Mouse (Mus musculus) ES-CJ7 (cell line): ENCODE measurements around the gene Tesc.
A peak's percentile ranks its signal among the peaks of the same experiment; 100 is the strongest.

ENCODE experiments used
- DNase-seq: peaks from one replicate; pipeline ENCODE4 v3.0.0; 2011; ENCODE audit warnings: low read depth, low spot score

Gene Tesc

DNA sequence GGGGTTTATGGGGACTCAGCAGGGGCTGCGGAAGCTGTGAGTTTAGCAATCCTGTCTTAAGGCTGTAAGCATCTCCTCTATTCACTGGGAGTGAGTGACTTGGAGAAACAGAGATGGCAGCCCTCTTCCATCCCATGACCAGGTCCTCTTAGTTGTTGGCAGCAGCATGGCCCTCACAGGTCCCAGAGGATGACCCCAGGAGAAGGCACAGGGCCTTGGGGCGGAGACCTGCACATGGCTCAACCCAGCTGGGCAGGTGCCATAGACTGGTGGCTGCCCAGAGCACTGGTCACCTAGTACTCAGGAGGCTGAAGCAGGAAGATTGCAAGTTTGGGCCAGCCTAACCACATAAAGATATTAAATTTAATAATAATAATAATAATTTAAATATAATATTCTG is 11.9 kb upstream of the Tesc start:
- DNase-seq, result no peak

DNA sequence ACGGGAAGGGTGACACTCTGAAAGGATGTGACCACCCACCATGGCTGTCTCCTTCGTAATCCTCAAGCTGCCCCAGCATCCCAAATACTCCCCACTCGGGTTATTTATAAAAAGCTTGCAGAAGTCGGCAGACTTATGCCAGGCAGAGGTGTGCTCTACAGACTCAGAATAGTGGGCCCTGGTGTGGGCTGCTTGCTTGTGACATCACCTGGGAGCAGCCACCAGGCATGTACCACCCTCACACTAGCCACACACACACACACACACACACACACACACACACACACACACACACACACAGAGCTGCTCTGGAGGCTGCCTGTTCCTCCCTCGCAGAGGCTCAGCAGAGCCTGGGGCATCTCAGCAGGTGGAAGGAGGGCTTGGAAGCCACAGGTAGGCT is 10.0 kb upstream of the Tesc start:
- DNase-seq, result no peak

DNA sequence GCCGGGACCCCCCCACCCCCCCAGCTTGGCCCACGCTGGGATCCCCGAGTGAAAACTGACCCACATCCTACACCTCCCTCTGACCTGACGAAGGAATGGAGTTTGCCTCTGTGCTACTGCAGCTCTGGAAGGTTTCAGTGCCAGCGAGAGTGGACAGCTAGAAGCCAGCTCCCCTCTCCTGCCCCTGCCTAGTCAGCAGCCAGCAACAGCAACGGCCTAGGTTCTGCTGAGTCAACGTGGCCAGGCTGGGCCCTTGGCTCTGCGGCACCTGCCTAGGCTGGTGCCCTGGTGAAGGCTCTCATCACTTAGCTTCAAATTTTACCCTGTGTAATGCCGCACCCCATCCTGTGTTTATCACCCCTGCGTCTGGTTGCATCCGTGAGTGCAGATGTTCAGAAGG is 7.6 kb upstream of the Tesc start:
- no peak for DNase-seq

DNA sequence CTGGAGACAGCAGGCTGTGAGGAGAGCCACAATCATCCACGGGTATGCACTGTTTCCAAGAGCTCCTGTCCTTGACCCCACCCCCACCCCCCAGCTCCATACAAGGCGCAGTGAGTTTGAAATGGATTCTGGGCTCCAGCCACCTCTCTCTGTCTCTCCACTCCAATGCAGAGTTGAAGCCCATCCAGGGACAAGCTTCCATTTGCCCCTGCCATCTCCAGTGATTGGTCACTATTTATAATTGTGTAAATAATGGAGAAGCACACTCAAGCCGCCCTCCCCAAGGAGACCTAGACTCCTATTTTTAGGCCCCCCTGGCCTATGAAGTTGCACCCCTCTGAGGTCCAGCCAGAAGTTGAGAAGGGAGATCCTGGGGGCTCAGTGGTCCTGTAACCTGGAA is 4.5 kb upstream of the Tesc start:
- DNase-seq, result no peak

GRCm38 (mm10) chr5:118025880-118026279 is 1.7 kb upstream of the Tesc start:
- DNase-seq, result no peak

GRCm38 (mm10) chr5:118026343-118026742 is 1.2 kb upstream of the Tesc start:
- peak; percentile 20 for DNase-seq

- DNase-seq, result no peak
Observed at GRCm38 (mm10) chr5:118027101-118027697, 344 bp upstream of the Tesc start.

DNA sequence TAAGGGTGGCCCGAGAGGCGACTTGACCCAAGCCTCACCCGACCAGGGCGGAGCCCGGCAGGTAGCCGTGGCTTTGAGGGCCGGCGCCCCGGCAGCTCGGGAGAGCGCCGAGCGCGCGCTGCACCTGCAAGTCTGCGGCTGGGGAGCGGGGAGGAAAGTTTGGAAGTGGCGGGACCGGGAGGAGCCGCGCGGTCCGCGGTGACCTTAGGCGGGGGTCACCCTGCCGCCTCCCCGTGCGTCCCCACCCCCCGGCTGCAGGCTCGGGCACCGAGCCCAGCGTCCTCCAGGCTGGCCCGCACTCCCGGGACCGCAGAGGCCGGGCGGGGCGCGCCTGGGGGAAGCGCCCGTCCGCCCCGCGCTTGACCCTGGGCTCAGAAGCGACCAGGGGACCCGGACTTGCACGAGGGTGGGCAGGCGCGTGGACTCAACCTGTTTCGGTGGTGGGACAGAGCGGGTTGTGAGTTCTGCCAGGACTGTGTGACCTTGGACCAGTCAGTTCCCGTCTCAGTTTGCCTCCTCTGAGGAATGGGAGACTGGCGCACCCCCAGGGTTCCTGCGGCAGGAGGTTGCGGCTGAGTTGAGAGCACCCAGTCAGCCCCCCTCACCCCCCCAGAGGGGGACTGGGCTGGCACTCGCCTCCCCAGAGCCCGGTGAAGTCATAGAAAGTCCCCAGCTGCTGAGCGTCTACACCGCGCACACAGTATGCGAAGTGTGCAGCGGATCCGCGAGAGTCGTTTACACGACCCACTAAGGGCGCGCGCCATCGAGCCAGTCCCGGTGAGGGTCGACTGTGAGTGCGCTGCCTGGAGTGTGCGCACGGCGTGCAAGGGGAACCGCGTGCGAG is 870 bp downstream of the Tesc start:
- DNase-seq, result peak; percentile 25

- no peak for DNase-seq
Observed at GRCm38 (mm10) chr5:118029035-118029408, 1.5 kb downstream of the Tesc start.

DNA sequence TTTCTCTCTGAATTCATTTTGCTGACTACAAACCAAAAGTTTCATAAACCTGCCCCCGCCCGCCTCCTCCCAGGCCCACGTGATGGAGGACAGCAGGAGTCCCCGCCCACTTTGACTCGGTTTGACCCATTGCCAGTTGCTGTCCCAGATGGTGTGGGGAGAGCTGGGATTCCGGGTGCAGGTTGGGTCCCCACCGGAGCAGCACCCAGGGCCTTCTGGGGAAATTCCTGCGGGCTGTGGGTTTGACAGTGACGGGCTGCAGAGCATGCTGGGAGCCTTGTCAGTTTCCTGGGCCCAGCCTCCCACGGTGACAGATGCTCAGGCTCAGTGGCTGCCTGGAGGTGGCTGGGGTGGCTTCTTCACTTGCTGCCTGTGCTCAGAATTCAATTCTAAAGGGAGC is 1.9 kb downstream of the Tesc start:
- DNase-seq, result peak; percentile 20

DNA sequence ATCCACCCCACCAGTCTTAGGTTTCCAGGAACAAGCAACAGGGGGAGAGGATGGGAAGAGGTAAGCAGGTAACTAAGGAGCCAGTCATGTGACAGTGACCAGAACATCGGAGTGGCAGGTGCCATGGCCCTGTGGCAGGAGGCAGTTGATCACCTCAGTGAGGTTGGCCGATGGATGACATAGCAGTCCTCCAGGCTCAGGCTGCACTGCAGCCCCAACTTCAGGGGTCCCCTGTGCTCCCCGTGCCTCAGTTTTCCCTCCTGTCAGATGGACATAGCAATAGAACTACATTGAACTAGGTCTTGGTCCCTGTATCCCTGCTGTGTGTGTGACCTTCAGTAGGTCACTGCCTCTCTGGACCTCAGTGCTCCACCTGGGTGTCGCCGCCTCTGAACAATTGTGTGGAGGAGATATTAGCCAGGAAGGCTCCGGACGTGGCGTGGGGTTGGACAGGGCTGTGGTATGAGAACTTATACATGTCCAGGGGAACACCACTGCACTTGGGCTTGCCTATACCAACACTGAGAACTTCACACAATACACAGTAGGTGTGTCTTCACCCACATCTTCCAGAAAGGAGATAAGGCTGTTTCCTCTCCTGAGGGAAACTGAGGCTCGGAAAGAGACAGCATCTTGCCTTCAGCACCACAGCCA is 2.6 kb downstream of the Tesc start:
- no peak for DNase-seq

DNA sequence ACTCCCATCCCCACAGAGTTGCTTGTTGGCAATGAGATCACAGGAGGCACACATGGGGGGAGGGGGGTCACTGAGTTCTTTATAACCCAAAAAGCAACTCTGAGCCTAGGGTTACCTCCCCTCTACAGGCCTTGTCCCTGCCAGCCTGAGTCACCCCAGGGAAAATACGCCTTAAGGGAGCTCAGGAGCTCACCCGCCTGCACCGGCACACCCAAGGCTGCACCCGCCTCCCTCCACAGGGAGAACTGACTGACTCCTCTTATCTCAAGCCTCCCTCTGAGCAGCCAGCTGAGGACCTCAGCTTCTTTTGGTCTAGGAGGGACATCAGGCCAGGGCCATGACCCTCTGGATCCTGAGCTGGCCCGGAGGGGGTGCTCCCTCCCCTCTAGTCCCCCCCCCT is 3.5 kb downstream of the Tesc start:
- DNase-seq, result no peak

DNA sequence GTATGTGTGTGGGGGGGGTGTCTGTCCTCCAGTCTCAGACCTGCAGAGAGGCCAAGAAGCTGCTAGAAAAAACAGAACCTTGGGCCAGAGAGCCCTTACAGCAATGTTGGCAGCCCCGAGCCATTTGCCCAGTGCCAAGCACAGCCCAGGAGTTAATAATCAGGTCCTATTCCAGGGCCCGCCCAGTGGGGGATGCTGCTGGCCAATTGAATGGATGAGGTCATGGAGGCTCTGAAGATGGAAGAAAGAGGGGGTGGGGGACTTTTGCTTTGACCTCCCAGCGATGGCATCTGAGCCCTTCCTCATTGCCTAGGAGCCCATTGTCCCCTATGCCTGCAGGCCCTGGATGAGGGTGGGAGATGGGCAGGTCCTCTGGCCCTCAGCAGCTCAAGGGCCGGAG is 4.0 kb downstream of the Tesc start:
- DNase-seq, result no peak

DNA sequence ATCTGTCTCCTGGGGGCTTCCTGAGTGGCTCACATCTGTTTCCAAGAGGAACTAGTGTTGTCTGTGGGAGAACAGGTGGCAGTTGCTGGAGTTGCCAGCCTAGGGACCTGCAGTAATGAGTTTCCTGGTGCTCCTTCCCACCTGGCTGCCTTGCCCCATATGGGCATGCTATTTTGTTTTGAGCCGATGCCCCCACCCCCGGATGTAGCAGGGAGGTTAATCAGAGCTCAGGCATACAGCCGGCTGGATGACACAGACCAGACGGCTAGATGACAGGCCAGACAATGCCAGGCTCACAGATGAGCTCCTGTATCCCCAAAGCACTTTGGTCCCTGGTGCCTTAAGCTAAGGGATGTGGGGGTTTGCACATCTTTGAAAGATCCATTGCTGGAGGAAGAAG is 5.8 kb downstream of the Tesc start:
- no peak for DNase-seq

DNA sequence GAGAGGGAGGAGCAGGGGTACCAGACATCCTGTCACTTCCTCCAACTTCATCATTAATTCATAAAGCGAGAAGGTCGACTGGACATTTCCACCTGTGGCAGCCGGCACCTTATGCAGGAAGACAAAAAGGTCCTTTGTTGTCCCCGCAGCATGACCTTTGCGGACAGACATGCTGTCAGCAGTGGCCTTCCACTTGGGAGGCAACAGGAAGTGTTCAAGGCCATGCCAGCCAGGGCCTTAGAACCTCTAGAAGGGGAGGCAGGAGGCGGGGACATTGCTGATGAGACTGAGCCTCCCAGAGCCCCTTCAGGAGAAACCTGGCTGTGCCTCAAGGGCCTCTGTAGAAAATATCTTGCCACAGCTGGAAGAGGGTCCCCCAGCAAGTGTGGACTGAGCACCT is 6.2 kb downstream of the Tesc start:
- peak; percentile 54 for DNase-seq

- peak; percentile 21 for DNase-seq
Observed at GRCm38 (mm10) chr5:118034632-118035031, 7.1 kb downstream of the Tesc start.

GRCm38 (mm10) chr5:118035786-118036185 is 8.2 kb downstream of the Tesc start:
- no peak for DNase-seq

GRCm38 (mm10) chr5:118036888-118037797 is 9.6 kb downstream of the Tesc start:
- DNase-seq, result peak; percentile 78

GRCm38 (mm10) chr5:118037798-118038484 is 10.4 kb downstream of the Tesc start:
- peak; percentile 72 for DNase-seq

GRCm38 (mm10) chr5:118039241-118039668 is 11.7 kb downstream of the Tesc start:
- DNase-seq, result no peak

GRCm38 (mm10) chr5:118042599-118042998 is 15.1 kb downstream of the Tesc start:
- DNase-seq, result no peak
